Mouse (Mus musculus) layer of hippocampus, postnatal 36 days (tissue): Measurements from ENCODE around the gene Gm10188. TPM values are rescaled to one million over a fixed set of nuclear protein-coding genes. Genes with fewer than 3 reads are reported as not detected.
A peak's percentile ranks its signal among the peaks of the same experiment; 100 is the strongest.

ENCODE experiments used
- DNase-seq, 2 experiments: peaks; one replicate each; pipeline ENCODE4 v3.0.0; 2022
- microRNA-seq, 2 experiments: library from miRNA; unstranded; fragments of <30 nt; microRNA quantifications; one replicate each; pipeline ENCODE4 v1.2.0; 2021
- total RNA-seq, 2 experiments: library from RNA; stranded (reverse); gene quantifications; 2 replicates each; pipeline ENCODE4 v1.2.3; 2021

Gm10188 gene
- total RNA-seq, 2 experiments from 2014 or later, result not detected

DNA sequence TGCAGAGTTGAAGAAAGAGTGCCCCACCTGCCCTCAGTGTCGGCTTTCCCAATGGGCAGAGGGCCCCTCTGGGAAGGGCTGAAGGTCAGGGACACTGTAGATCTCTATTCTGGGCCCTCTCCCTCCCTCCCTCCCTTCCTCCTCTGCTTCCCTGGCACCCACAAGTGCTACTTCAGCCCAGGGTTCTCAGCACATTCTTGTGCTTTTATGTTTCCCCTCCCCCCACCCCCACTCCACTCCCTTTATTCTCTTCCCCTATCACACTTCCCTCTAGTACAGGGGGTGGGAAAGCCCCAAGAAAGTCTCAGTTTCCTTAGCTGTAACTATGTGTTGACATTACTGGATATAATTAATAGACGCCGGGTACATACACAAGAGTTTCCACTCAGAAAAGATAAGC, 34.9 kb downstream of the Gm10188 start:
- DNase-seq, result no peak

GRCm38 (mm10) chr1:132193806-132194205, 35.8 kb downstream of the Gm10188 start:
- no peak for DNase-seq

DNA sequence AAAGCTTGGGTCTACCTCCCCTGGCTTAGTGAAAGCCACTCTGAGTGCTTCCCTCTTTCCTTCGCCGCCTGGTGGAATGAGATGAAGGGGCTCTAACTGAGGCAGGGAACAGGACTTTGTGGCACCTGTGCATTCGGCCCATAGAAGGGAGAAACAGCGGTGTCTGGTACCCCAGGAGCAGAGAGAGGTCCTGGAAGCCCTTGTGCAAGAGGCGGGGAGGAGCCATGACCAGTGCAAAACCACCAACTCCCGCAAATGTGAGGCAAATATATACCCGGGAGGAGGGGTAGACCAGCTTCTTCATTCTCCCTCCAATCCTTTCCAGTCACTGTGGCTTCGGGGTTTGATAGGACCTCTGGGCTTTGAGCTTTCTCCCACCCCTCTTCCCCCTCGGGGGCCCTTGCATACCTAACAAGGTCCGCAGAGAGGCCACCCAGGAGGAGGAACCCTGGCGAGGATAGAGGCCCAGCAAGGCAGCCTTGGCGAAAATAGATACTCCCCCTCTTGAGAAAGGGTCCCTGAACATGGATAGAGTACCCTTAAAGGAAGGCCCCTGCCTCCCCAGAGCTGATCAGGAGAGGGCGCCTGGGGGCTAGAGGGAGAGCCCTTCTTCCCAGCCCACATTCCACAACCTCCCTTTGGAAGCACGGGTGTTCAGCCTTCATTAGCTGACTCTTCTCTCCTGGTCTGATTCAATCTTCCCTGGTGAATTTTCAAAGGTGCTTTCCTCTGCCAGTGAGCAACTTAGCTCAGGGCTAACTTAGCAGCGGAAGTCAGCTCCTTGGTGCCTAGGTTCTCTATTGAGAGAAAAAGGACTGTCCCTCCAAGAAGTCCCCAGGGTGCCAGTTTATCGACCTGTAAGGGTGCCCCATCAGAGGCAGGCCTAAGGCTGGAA, 37.5 kb downstream of the Gm10188 start:
- peak in 1 of 2 experiments; percentile 2 for DNase-seq

GRCm38 (mm10) chr1:132191093-132191785, 38.3 kb downstream of the Gm10188 start, which contains the start of the genes Lemd1 and AC124108.1:
TSS of gene Lemd1 (plus strand) at chr1:132191431.
TSS of gene AC124108.1 (plus strand) at chr1:132191457.
- DNase-seq, result no peak

GRCm38 (mm10) chr1:132190621-132191092, 38.9 kb downstream of the Gm10188 start:
- DNase-seq, result no peak

- DNase-seq, result no peak
Measured at GRCm38 (mm10) chr1:132190040-132190513, 39.5 kb downstream of the Gm10188 start.

DNA sequence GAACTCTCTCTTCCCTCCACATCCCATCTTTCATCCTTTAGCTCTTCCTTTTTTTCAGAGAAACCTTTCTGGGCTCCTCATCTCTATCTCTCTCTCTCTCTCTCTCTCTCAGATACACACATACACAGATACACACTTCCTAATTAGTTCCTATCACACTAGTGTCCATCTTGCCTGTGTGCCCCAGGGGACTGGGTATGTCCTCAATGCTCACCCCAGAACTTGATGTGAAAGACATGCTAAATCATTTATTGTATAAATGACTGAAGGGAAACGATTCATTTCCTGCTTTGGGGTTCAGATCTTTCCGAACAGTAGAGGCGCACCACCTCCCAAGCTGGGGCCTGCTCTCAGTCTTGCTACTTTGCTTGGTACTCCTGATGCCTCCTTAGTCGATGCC, 40.3 kb downstream of the Gm10188 start:
- DNase-seq, result no peak

GRCm38 (mm10) chr1:132188442-132189066, 41.0 kb downstream of the Gm10188 start:
- DNase-seq, result no peak

DNA sequence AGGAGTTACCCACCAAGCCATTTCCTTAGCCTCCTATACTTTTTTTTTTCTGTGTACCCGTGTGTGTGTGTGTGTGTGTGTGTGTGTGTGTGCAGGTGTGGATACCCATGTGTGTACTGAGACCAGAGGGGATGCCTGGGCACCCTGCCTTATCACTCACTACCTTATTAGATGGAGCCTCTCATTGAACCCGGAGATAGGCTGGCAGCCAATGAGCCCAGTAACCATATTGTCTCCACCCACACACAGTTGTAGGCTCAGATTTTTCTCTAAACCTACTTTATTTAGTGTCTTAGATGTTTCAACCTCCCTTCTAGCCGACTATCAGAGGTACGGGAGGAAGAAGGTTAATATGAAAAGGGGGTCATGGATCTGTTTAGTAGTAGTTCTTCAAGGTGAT, 43.3 kb downstream of the Gm10188 start:
- DNase-seq, result no peak

Small RNA genes within 50 kb of the gene (microRNA-seq; reads per million reads assigned to microRNA genes)
- gene Mir135b, result 34.0 to 41.9 reads per million in 2 experiments

Other genes with a start within 250 kb of the Gm10188 start
- 10 to 100 TPM; 50.5 to 61.7 TPM for gene Elk4, start 222.2 kb downstream of the Gm10188 start, total RNA-seq
- 10 to 100 TPM; 58.3 to 62.8 TPM for gene Mfsd4a, start 161.7 kb downstream of the Gm10188 start, total RNA-seq
- 10 to 100 TPM; 23.2 to 27.2 TPM for gene Cdk18, start 90.1 kb downstream of the Gm10188 start, total RNA-seq
- under 1 TPM in 1 of 2 experiments, not detected in 1; 0.58 TPM for gene Lemd1, start 38.3 kb downstream of the Gm10188 start, total RNA-seq
- gene AC124108.1, start 38.3 kb downstream of the Gm10188 start, total RNA-seq, result under 1 TPM; 0.46 to 0.50 TPM
- 1 to 10 TPM; 3.0 to 3.3 TPM for gene Klhdc8a, start 68.9 kb upstream of the Gm10188 start, total RNA-seq
- gene Nuak2, start 86.4 kb upstream of the Gm10188 start, total RNA-seq, result 1 to 10 TPM in 1 of 2 experiments, under 1 TPM in 1; 0.63 to 1.1 TPM
- 100 to 1,000 TPM; 240 to 247 TPM for gene Tmcc2, start 161.5 kb upstream of the Gm10188 start, total RNA-seq
- gene Dstyk, start 187.8 kb upstream of the Gm10188 start, total RNA-seq, result 10 to 100 TPM; 53.1 to 54.0 TPM
- gene Rbbp5, start 247.6 kb upstream of the Gm10188 start, total RNA-seq, result 10 to 100 TPM; 69.1 to 71.6 TPM